Mouse (Mus musculus) forebrain, embryonic 15.5 days (tissue): Measurements from ENCODE around the gene Ifna1. TPM values are rescaled to one million over a fixed set of nuclear protein-coding genes. Genes with fewer than 3 reads are reported as not detected.

Experiments used
- ATAC-seq: fragments of 200-750 bp; cut with Nextera tagmentation; replicated peaks from 2 replicates; pipeline ENCODE4 v1.8.0; 2017; ENCODE audit warnings: mild to moderate bottlenecking, moderate TSS enrichment, moderate library complexity
- H3K27ac ChIP-seq: fragments of 300-500 bp; sonication (generic); replicated peaks from 2 replicates; pipeline ENCODE4 v1.5.1; 2015; ENCODE audit warnings: mild to moderate bottlenecking, inconsistent platforms
- H3K27me3 ChIP-seq: fragments of 300-500 bp; sonication (generic); 2 replicates; pipeline ENCODE4 v1.6.1; 2015; ENCODE audit warnings: inconsistent platforms
- H3K36me3 ChIP-seq: fragments of 300-500 bp; sonication (generic); 2 replicates; pipeline ENCODE4 v1.6.1; 2015; ENCODE audit warnings: mild to moderate bottlenecking, inconsistent platforms
- H3K4me1 ChIP-seq: fragments of 300-500 bp; sonication (generic); 2 replicates; pipeline ENCODE4 v1.6.1; 2015; ENCODE audit warnings: inconsistent platforms
- H3K4me2 ChIP-seq: fragments of 300-500 bp; sonication (generic); replicated peaks from 2 replicates; pipeline ENCODE4 v1.6.1; 2015; ENCODE audit warnings: mild to moderate bottlenecking, inconsistent platforms
- H3K4me3 ChIP-seq: fragments of 300-500 bp; sonication (generic); 2 replicates; pipeline ENCODE4 v1.5.1; 2015; ENCODE audit warnings: mild to moderate bottlenecking, inconsistent platforms
- H3K9ac ChIP-seq: fragments of 300-500 bp; sonication (generic); replicated peaks from 2 replicates; pipeline ENCODE4 v1.6.1; 2015; ENCODE audit warnings: mild to moderate bottlenecking, inconsistent platforms
- H3K9me3 ChIP-seq: fragments of 300-500 bp; sonication (generic); 2 replicates; pipeline ENCODE4 v1.6.1; 2016; ENCODE audit warnings: inconsistent platforms
- WGBS: fragments of 180-500 bp; shearing (Covaris S2); methylation state at CpG from one replicate; pipeline ENCODE4 v1.1.7; 2015; ENCODE audit warnings: mixed read lengths; 5-methylcytosine and 5-hydroxymethylcytosine counted together
- polyA plus RNA-seq: library from polyadenylated mRNA; unstranded; fragments of >200 nt; fragmentation: Nextera tagmentation; extraction: Ambion mirVana; gene quantifications from 2 replicates; pipeline ENCODE4 v1.2.1, GENCODE M21; 2015

Ifna1 gene
- polyA plus RNA-seq, 1 experiment from 2014 or later = not detected

GRCm38 (mm10) chr4:88878246-88878645 is 28.4 kb downstream of the Ifna1 start:
- H3K27ac ChIP-seq = no peak overlapping the region
- no peaks in the 10 kb centered on the region for H3K36me3 ChIP-seq
- H3K4me1 ChIP-seq = no peaks in the 10 kb centered on the region
- H3K4me3 ChIP-seq = no peak overlapping the region
- no peak overlapping the region for H3K4me2 ChIP-seq
- WGBS = 56% methylated on average over 10 of the region's 10 CpGs
- H3K9me3 ChIP-seq = no peaks in the 10 kb centered on the region
- H3K9ac ChIP-seq = no peak overlapping the region
- H3K27me3 ChIP-seq = no peaks in the 10 kb centered on the region
- no peak for ATAC-seq

- no peak overlapping the region for H3K27ac ChIP-seq
- H3K36me3 ChIP-seq = no peaks in the 10 kb centered on the region
- no peak for ATAC-seq
- 70% methylated on average over 4 of the region's 4 CpGs for WGBS
- H3K9me3 ChIP-seq = no peaks in the 10 kb centered on the region
- H3K4me3 ChIP-seq = no peak overlapping the region
- H3K4me2 ChIP-seq = no peak overlapping the region
- no peaks in the 10 kb centered on the region for H3K27me3 ChIP-seq
- no peak overlapping the region for H3K9ac ChIP-seq
- H3K4me1 ChIP-seq = no peaks in the 10 kb centered on the region
Observed at GRCm38 (mm10) chr4:88878772-88879171, 28.9 kb downstream of the Ifna1 start.

GRCm38 (mm10) chr4:88880101-88880500 is 30.2 kb downstream of the Ifna1 start, which contains the start of gene Ifne:
Gene Ifne (minus strand): TSS chr4:88880201.
- Histone ChIP-seq H3K4me3 (no peak within 1 kb of the TSS), H3K27me3 (no peaks in the 10 kb centered on the region), H3K9me3 (no peaks in the 10 kb centered on the region), H3K27ac (no peak within 1 kb of the TSS), H3K4me1 (no peaks in the 10 kb centered on the region), H3K4me2 (no peak within 1 kb of the TSS), H3K36me3 (no peaks in the 10 kb centered on the region), H3K9ac (no peak within 1 kb of the TSS)
- WGBS = 83% methylated on average over 8 of the region's 8 CpGs
- ATAC-seq = no peak

- Histone ChIP-seq H3K36me3 (no peaks in the 10 kb centered on the region), H3K9ac (no peak overlapping the region), H3K4me1 (no peaks in the 10 kb centered on the region)
Observed at GRCm38 (mm10) chr4:88888236-88888635, 38.3 kb downstream of the Ifna1 start.

GRCm38 (mm10) chr4:88893201-88893754 is 43.4 kb downstream of the Ifna1 start:
- H3K36me3 ChIP-seq = no peaks in the 10 kb centered on the region
- no peak overlapping the region for H3K9ac ChIP-seq
- no peaks in the 10 kb centered on the region for H3K4me1 ChIP-seq
- no peak overlapping the region for H3K27ac ChIP-seq
- no peak overlapping the region for H3K4me2 ChIP-seq
- no peak overlapping the region for H3K4me3 ChIP-seq
- no peaks in the 10 kb centered on the region for H3K9me3 ChIP-seq
- no peaks in the 10 kb centered on the region for H3K27me3 ChIP-seq
- ATAC-seq = no peak

More at GRCm38 (mm10) chr4:88888236-88888635, 38.3 kb downstream of the Ifna1 start:
- Histone ChIP-seq H3K4me2 (no peak overlapping the region), H3K27me3 (no peaks in the 10 kb centered on the region), H3K9me3 (no peaks in the 10 kb centered on the region), H3K4me3 (no peak overlapping the region), H3K27ac (no peak overlapping the region)
- ATAC-seq = no peak

Other genes with a start within 250 kb of the Ifna1 start
- gene Ifna12, start 246.7 kb upstream of the Ifna1 start, polyA plus RNA-seq = not detected in 2 replicates
- gene C87499, start 215.7 kb upstream of the Ifna1 start, polyA plus RNA-seq = not detected in 2 replicates
- not detected in 2 replicates for gene Ifna13, start 205.6 kb upstream of the Ifna1 start, polyA plus RNA-seq
- gene Ifna16, start 173.2 kb upstream of the Ifna1 start, polyA plus RNA-seq = not detected in 2 replicates
- gene Ifna2, start 166.2 kb upstream of the Ifna1 start, polyA plus RNA-seq = not detected in 2 replicates
- not detected in 2 replicates for gene Ifnab, start 158.7 kb upstream of the Ifna1 start, polyA plus RNA-seq
- gene Gm26566, start 128.3 kb upstream of the Ifna1 start, polyA plus RNA-seq = 1.6 and 2.3 TPM in 2 replicates
- gene Klhl9, start 127.6 kb upstream of the Ifna1 start, polyA plus RNA-seq = 117 and 128 TPM in 2 replicates
- gene Gm13271, start 95.2 kb upstream of the Ifna1 start, polyA plus RNA-seq = not detected in 2 replicates
- 0.14 TPM in 1 of 2 replicates, not detected in the other for gene Gm13283, start 90.0 kb upstream of the Ifna1 start, polyA plus RNA-seq
- gene Gm13290, start 76.3 kb upstream of the Ifna1 start, polyA plus RNA-seq = not detected in 2 replicates
- not detected in 2 replicates for gene Gm13289, start 73.2 kb upstream of the Ifna1 start, polyA plus RNA-seq
- not detected in 2 replicates for gene Gm13272, start 70.2 kb upstream of the Ifna1 start, polyA plus RNA-seq
- gene Ifnz, start 68.0 kb upstream of the Ifna1 start, polyA plus RNA-seq = 0.20 TPM in 1 of 2 replicates, not detected in the other
- gene Gm13276, start 64.4 kb upstream of the Ifna1 start, polyA plus RNA-seq = not detected in 2 replicates
- not detected in 2 replicates for gene Gm13277, start 61.5 kb upstream of the Ifna1 start, polyA plus RNA-seq
- not detected in 2 replicates for gene Gm13278, start 58.5 kb upstream of the Ifna1 start, polyA plus RNA-seq
- gene Gm13275, start 55.6 kb upstream of the Ifna1 start, polyA plus RNA-seq = not detected in 2 replicates
- not detected in 2 replicates for gene Gm13279, start 52.7 kb upstream of the Ifna1 start, polyA plus RNA-seq
- gene Gm13285, start 50.4 kb upstream of the Ifna1 start, polyA plus RNA-seq = not detected in 2 replicates
- gene Gm13287, start 46.8 kb upstream of the Ifna1 start, polyA plus RNA-seq = not detected in 2 replicates
- gene Gm13288, start 44.6 kb upstream of the Ifna1 start, polyA plus RNA-seq = not detected in 2 replicates
- gene Ifna7, start 33.9 kb upstream of the Ifna1 start, polyA plus RNA-seq = not detected in 2 replicates
- not detected in 2 replicates for gene Ifna11, start 30.1 kb upstream of the Ifna1 start, polyA plus RNA-seq
- not detected in 2 replicates for gene Ifna6, start 22.7 kb upstream of the Ifna1 start, polyA plus RNA-seq
- not detected in 2 replicates for gene Ifna5, start 14.6 kb upstream of the Ifna1 start, polyA plus RNA-seq
- gene Ifna4, start 8.2 kb upstream of the Ifna1 start, polyA plus RNA-seq = not detected in 2 replicates
- gene Ifne, start 30.1 kb downstream of the Ifna1 start, polyA plus RNA-seq = not detected in 2 replicates